Mouse (Mus musculus): ENCODE measurements around the gene Slc45a3. TPM values are rescaled to one million over a fixed set of nuclear protein-coding genes. Genes with fewer than 3 reads are reported as not detected.

Slc45a3 gene
- total and polyA plus RNA-seq, 3 experiments: 15.6 to 40.7 TPM; not detected in 1

DNA sequence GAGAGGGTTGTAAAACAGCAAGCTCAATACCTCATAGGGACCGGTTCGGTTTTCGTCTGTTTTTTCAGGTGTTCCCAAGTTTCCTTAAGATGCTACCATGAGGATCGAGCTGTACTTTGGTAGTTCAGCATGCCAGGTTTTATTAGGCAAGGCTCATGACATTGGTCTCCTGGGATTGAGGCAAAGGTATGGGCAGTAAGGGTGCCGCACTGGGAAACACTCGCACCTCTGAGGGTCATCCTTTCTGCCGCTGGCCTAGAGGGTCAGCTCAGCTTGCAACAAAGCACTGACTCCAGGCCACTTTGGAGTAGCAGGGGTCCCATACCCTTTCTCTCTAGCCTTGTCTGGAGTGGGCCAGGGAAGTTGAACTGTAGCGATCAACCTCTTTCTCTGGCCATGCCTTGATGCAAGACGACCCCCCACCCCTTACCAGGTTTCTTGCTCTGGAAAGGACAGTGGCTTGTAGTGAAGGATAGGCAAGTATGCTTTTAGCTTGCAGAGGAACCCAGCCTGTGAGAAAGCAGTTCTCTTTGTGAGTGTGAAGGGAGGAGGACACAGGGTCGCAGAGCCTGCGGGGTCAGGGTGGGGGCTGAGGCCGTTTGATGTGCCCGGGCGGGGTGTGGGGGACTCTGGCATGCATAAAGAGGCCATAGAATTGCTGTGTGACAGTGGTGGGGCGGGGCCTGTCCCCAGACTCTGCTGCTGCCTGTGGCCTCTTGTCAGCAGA lies 9.2 kb downstream of the Slc45a3 start:
- Histone ChIP-seq H3K4me3 (ENCODE audit: control insufficient read depth in 1 of 2, insufficient read depth in 1 of 2, low read depth in 2 of 2, low read length in 2 of 2) (no peak overlapping the region), H3K9me3 (replicated peaks; ENCODE audit: insufficient read depth, low read length) (no peaks in the 10 kb centered on the region), H3K4me1 (ENCODE audit: control insufficient read depth in 1 of 2, insufficient read depth in 2 of 2, low read length in 2 of 2) (peaks cover 17 to 19% of the 10 kb centered on the region in 2 experiments), H3K9ac (ENCODE audit: control insufficient read depth, low read depth, low read length, poor library complexity, severe bottlenecking) (no peak overlapping the region), H3K79me2 (ENCODE audit: control insufficient read depth, insufficient read depth, low read length, poor library complexity) (peaks cover 76% of the 10 kb centered on the region), H3K27ac (ENCODE audit: control insufficient read depth, low read depth, low read length) (no peak overlapping the region), H3K36me3 (ENCODE audit: control insufficient read depth in 1 of 2, insufficient read depth in 2 of 2, low read length in 2 of 2) (peaks cover 10 to 15% of the 10 kb centered on the region in 2 experiments), H3K27me3 (ENCODE audit: control insufficient read depth in 1 of 2, insufficient read depth in 2 of 2, low read length in 2 of 2) (no peaks in the 10 kb centered on the region)
- no peak for DNase-seq (ENCODE audit: low read depth, low spot score)
- TF ChIP-seq GATA1 (IDR thresholded peaks at IDR 0.05; ENCODE audit: low read depth, low read length) (no peak), ZKSCAN1 (IDR thresholded peaks at IDR 0.05; ENCODE audit: low read depth, low read length) (no peak), ZMIZ1 (IDR thresholded peaks at IDR 0.05; ENCODE audit: low read depth, low read length) (no peak), ZC3H11A (IDR thresholded peaks at IDR 0.05; ENCODE audit: low read depth, low read length) (no peak), USF1 (IDR thresholded peaks at IDR 0.05; ENCODE audit: low read depth, low read length) (no peak), SMC3 (IDR thresholded peaks at IDR 0.05; ENCODE audit: low read depth, low read length) (no peak), MYB (IDR thresholded peaks at IDR 0.05; ENCODE audit: low read depth, low read length) (no peak), NELFE (IDR thresholded peaks at IDR 0.05; ENCODE audit: low read depth, low read length) (no peak)

DNA sequence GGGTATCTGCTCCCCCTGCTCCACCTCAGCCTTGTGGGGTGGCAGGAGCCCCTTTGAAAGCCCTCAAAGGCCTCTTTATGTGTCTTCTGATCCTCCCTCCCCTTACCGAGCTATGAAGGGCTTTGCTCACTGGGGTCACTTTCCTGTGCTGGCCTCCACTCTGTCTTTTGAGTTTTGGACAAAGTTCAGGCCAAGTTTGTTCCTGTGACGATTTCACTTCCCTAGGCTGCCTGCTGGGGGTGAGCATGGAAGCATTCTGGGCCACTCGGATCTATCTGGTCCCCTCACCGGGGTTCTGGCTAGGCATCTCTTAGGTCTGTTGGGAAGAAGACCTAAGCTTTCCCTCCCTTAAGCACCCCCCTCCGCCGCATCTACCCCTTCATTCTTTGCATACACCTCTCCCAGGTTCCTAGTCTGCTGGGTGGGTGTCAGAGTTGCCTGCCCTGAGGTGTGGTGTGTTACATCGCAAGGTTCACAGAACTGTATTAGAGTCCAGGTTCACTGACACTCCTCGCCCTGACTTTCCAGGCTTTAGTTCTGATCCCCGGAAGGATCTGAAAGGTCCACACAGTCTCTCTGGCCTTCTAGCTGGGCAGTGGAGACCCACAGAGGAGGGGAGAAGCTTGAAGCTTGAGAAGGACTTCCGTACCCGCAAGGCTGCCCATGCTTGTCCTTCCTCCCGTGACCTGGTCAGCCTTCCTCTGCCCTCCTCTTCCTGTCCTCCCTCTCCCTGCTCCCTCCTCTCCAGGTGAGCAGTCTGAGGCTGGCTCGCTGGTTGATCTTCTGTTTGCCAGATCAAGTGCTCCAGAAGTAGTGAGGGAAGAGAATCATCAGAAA lies 9.9 kb downstream of the Slc45a3 start:
- Histone ChIP-seq H3K36me3 (ENCODE audit: control insufficient read depth in 1 of 2, insufficient read depth in 2 of 2, low read length in 2 of 2) (peaks cover 3 to 15% of the 10 kb centered on the region in 2 experiments), H3K79me2 (ENCODE audit: control insufficient read depth, insufficient read depth, low read length, poor library complexity) (peaks cover 68% of the 10 kb centered on the region), H3K4me3 (ENCODE audit: control insufficient read depth in 1 of 2, insufficient read depth in 1 of 2, low read depth in 2 of 2, low read length in 2 of 2) (no peak overlapping the region), H3K27ac (ENCODE audit: control insufficient read depth, low read depth, low read length) (no peak overlapping the region), H3K9me3 (replicated peaks; ENCODE audit: insufficient read depth, low read length) (no peaks in the 10 kb centered on the region), H3K27me3 (ENCODE audit: control insufficient read depth in 1 of 2, insufficient read depth in 2 of 2, low read length in 2 of 2) (no peaks in the 10 kb centered on the region), H3K9ac (ENCODE audit: control insufficient read depth, low read depth, low read length, poor library complexity, severe bottlenecking) (no peak overlapping the region), H3K4me1 (ENCODE audit: control insufficient read depth in 1 of 2, insufficient read depth in 2 of 2, low read length in 2 of 2) (peaks cover 11 to 13% of the 10 kb centered on the region in 2 experiments)
- no peak for TF ChIP-seq CHD1 (IDR thresholded peaks at IDR 0.05; ENCODE audit: low read depth, low read length)
- no peak for TF ChIP-seq JUND (IDR thresholded peaks at IDR 0.05; ENCODE audit: low read depth, low read length)
- TF ChIP-seq E2F4 (IDR thresholded peaks at IDR 0.05; ENCODE audit: borderline replicate concordance, low read depth, low read length): no peak
- TF ChIP-seq SIN3A (IDR thresholded peaks at IDR 0.05; ENCODE audit: low read length): no peak
- DNase-seq (ENCODE audit: low read depth, low spot score): no peak

DNA sequence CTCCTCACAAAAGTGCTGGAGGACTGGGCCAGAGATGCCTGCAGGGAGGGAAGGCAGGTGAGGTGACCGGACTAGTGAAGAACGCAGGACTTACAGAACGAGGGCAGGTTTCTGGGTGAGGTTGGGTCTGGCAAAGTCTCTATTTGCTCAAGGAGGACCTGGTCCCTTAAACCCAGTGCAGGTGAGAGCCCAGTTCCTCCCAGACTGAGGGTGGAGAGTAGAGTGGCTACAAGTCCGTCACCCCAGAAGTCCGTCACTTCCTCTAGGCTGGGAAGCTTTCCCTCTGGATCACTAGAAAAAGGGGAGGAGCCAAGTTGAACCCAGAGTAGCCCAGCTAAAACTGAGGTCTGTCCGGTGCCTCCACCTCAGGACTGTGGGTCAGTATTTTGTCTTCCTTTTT lies 11.2 kb downstream of the Slc45a3 start:
- H3K27me3 ChIP-seq (ENCODE audit: control insufficient read depth in 1 of 2, insufficient read depth in 2 of 2, low read length in 2 of 2): no peaks in the 10 kb centered on the region
- DNase-seq (ENCODE audit: low read depth, low spot score): no peak
- no peak for TF ChIP-seq ZNF384 (IDR thresholded peaks at IDR 0.05; ENCODE audit: low read depth, low read length)
- TF ChIP-seq JUND (IDR thresholded peaks at IDR 0.05; ENCODE audit: low read depth, low read length): no peak
- TF ChIP-seq USF2 (IDR thresholded peaks at IDR 0.05; ENCODE audit: borderline replicate concordance in 1 of 2, insufficient read depth in 1 of 2, low read depth in 1 of 2, low read length in 2 of 2): no peak
- no peak for TF ChIP-seq EP300 (IDR thresholded peaks at IDR 0.05; ENCODE audit: low read depth in 1 of 2, low read length in 2 of 2)
- TF ChIP-seq ETS1 (IDR thresholded peaks at IDR 0.05; ENCODE audit: low read depth, low read length): no peak
- TF ChIP-seq TAL1 (IDR thresholded peaks at IDR 0.05; ENCODE audit: low read length): no peak
- no peak for TF ChIP-seq RAD21 (IDR thresholded peaks at IDR 0.05; ENCODE audit: low read depth, low read length)
- no peak for TF ChIP-seq SMC3 (IDR thresholded peaks at IDR 0.05; ENCODE audit: low read depth, low read length)
- TF ChIP-seq KAT2A (conservative IDR thresholded peaks at IDR 0.05; ENCODE audit: low read depth, low read length): no peak
- no peak for TF ChIP-seq POLR2A (IDR thresholded peaks at IDR 0.05; ENCODE audit: control insufficient read depth in 1 of 2, insufficient read depth in 1 of 2, low read depth in 1 of 2, low read length in 2 of 2, poor library complexity in 1 of 2)
- no peak for TF ChIP-seq SIN3A (IDR thresholded peaks at IDR 0.05; ENCODE audit: low read length)
- no peak for TF ChIP-seq TBP (IDR thresholded peaks at IDR 0.05; ENCODE audit: low read depth, low read length)
- no peak for TF ChIP-seq MAZ (IDR thresholded peaks at IDR 0.05; ENCODE audit: low read depth, low read length)
- no peak for TF ChIP-seq MXI1 (IDR thresholded peaks at IDR 0.05; ENCODE audit: low read depth, low read length)
- TF ChIP-seq MYC (IDR thresholded peaks at IDR 0.05; ENCODE audit: low read depth, low read length): no peak

More for the DNA sequence above, 11.2 kb downstream of the Slc45a3 start:
- Histone ChIP-seq H3K4me1 (ENCODE audit: control insufficient read depth in 1 of 2, insufficient read depth in 2 of 2, low read length in 2 of 2) (peaks cover 5 to 10% of the 10 kb centered on the region in 2 experiments; a peak in 2 of 4 replicates), H3K9me3 (replicated peaks; ENCODE audit: insufficient read depth, low read length) (no peaks in the 10 kb centered on the region), H3K9ac (ENCODE audit: control insufficient read depth, low read depth, low read length, poor library complexity, severe bottlenecking) (no peak overlapping the region), H3K36me3 (ENCODE audit: control insufficient read depth in 1 of 2, insufficient read depth in 2 of 2, low read length in 2 of 2) (peaks cover 0 to 18% of the 10 kb centered on the region in 2 experiments; a peak in 3 of 4 replicates), H3K27ac (ENCODE audit: control insufficient read depth, low read depth, low read length) (no peak overlapping the region), H3K4me3 (ENCODE audit: control insufficient read depth in 1 of 2, insufficient read depth in 1 of 2, low read depth in 2 of 2, low read length in 2 of 2) (no peak overlapping the region), H3K79me2 (ENCODE audit: control insufficient read depth, insufficient read depth, low read length, poor library complexity) (peaks cover 56% of the 10 kb centered on the region)
